Mouse (Mus musculus): ENCODE data around the gene Kcnb1. TPM values are rescaled to one million over a fixed set of nuclear protein-coding genes. Genes with fewer than 3 reads are reported as not detected.

Gene Kcnb1
- total and polyA plus RNA-seq, 3 experiments, result 9.4 to 21.7 (median 14.8) TPM

GRCm38 (mm10) chr2:167128699-167129607, 61.0 kb downstream of the Kcnb1 start:
- DNase-seq, result peak; percentile 47

- no peak for DNase-seq
These were observed 62.6 kb downstream of the Kcnb1 start for GRCm38 (mm10) chr2:167127404-167127803.

- DNase-seq, result no peak
These were observed 64.2 kb downstream of the Kcnb1 start for GRCm38 (mm10) chr2:167125781-167126180.

- DNase-seq, result peak; percentile 68
These were observed 66.0 kb downstream of the Kcnb1 start for GRCm38 (mm10) chr2:167123936-167124335.

GRCm38 (mm10) chr2:167122737-167123136, 67.2 kb downstream of the Kcnb1 start:
- no peak for DNase-seq

GRCm38 (mm10) chr2:167121996-167122395, 68.0 kb downstream of the Kcnb1 start:
- DNase-seq, result peak; percentile 78

GRCm38 (mm10) chr2:167121228-167121627, 68.7 kb downstream of the Kcnb1 start:
- peak; percentile 79 for DNase-seq

GRCm38 (mm10) chr2:167120186-167120830, 69.6 kb downstream of the Kcnb1 start:
- no peak for DNase-seq

- DNase-seq, result peak; percentile 70
These were observed 71.9 kb downstream of the Kcnb1 start for GRCm38 (mm10) chr2:167118046-167118445.

- peak; percentile 79 for DNase-seq
These were observed 77.2 kb downstream of the Kcnb1 start for GRCm38 (mm10) chr2:167112737-167113136.

GRCm38 (mm10) chr2:167112259-167112658, 77.7 kb downstream of the Kcnb1 start:
- DNase-seq, result no peak

- DNase-seq, result no peak
These were observed 80.4 kb downstream of the Kcnb1 start for GRCm38 (mm10) chr2:167109506-167109905.

GRCm38 (mm10) chr2:167103546-167103945, 86.4 kb downstream of the Kcnb1 start:
- no peak for DNase-seq

- peak; percentile 44 for DNase-seq
These were observed 88.1 kb downstream of the Kcnb1 start for GRCm38 (mm10) chr2:167101743-167102441.

- DNase-seq, result no peak
These were observed 95.3 kb downstream of the Kcnb1 start for GRCm38 (mm10) chr2:167094688-167095087.

- DNase-seq, result no peak
These were observed 96.6 kb downstream of the Kcnb1 start for GRCm38 (mm10) chr2:167093171-167093900.

- DNase-seq, result no peak
These were observed 99.7 kb downstream of the Kcnb1 start for GRCm38 (mm10) chr2:167090271-167090670.

- DNase-seq, result no peak
These were observed 103.1 kb downstream of the Kcnb1 start for GRCm38 (mm10) chr2:167086836-167087235.

- DNase-seq, result no peak
These were observed 103.9 kb downstream of the Kcnb1 start for GRCm38 (mm10) chr2:167086092-167086491.

GRCm38 (mm10) chr2:167081639-167082038, 108.3 kb downstream of the Kcnb1 start:
- no peak for DNase-seq

GRCm38 (mm10) chr2:167081135-167081534, 108.8 kb downstream of the Kcnb1 start:
- DNase-seq, result no peak

GRCm38 (mm10) chr2:167080387-167080786, 109.6 kb downstream of the Kcnb1 start:
- no peak for DNase-seq

Data from adrenal gland, adult 2 months (tissue).